Mouse (Mus musculus) midbrain, embryonic 14.5 days (tissue): Measurements from ENCODE around the gene Veph1. TPM values are rescaled to one million over a fixed set of nuclear protein-coding genes. Genes with fewer than 3 reads are reported as not detected.
A peak's percentile ranks its signal among the peaks of the same experiment; 100 is the strongest.

Experiments
- ATAC-seq: fragments of 200-750 bp; cut with Nextera tagmentation; 2 replicates; pipeline ENCODE4 v1.8.0; 2017; ENCODE audit warnings: moderate number of reproducible peaks, moderate library complexity; ENCODE audit not compliant: low FRiP score, low TSS enrichment
- DNase-seq: peaks from one replicate; pipeline ENCODE4 v3.0.0-alpha.2; 2015
- H3K27ac ChIP-seq: fragments of 300-500 bp; sonication (generic); replicated peaks from 2 replicates; pipeline ENCODE4 v1.5.1; 2014; ENCODE audit warnings: mild to moderate bottlenecking, low read depth, low read length, moderate library complexity
- H3K27me3 ChIP-seq: fragments of 300-500 bp; sonication (generic); 2 replicates; pipeline ENCODE4 v1.6.1; 2014; ENCODE audit warnings: low read length, control low read depth, mixed read lengths; ENCODE audit not compliant: control insufficient read depth, insufficient read depth
- H3K36me3 ChIP-seq: fragments of 300-500 bp; sonication (generic); 2 replicates; pipeline ENCODE4 v1.6.1; 2014; ENCODE audit warnings: low read length, control low read depth; ENCODE audit not compliant: control insufficient read depth, insufficient read depth
- H3K4me1 ChIP-seq: fragments of 300-500 bp; sonication (generic); 2 replicates; pipeline ENCODE4 v1.6.1; 2014; ENCODE audit warnings: mild to moderate bottlenecking, antibody characterized with exemption, low read length, control low read depth; ENCODE audit not compliant: control insufficient read depth, insufficient read depth
- H3K4me2 ChIP-seq: fragments of 300-500 bp; sonication (generic); 2 replicates; pipeline ENCODE4 v1.6.1; 2014; ENCODE audit warnings: mild to moderate bottlenecking, low read length, moderate library complexity
- H3K4me3 ChIP-seq: fragments of 300-500 bp; sonication (generic); replicated peaks from 2 replicates; pipeline ENCODE4 v1.5.1; 2014; ENCODE audit warnings: low read depth, low read length
- H3K9ac ChIP-seq: fragments of 300-500 bp; sonication (generic); replicated peaks from 2 replicates; pipeline ENCODE4 v1.6.1; 2014; ENCODE audit warnings: mild to moderate bottlenecking, low read length, moderate library complexity
- H3K9me3 ChIP-seq: fragments of 300-500 bp; sonication (generic); 2 replicates; pipeline ENCODE4 v1.6.1; 2016; ENCODE audit warnings: low read length, control low read depth, mixed read lengths; ENCODE audit not compliant: control insufficient read depth
- WGBS: fragments of 180-500 bp; shearing (Covaris S2); extraction: QIAGEN DNeasy Blood & Tissue Kit; methylation state at CpG from one replicate; pipeline ENCODE4 v1.1.7; 2014; 5-methylcytosine and 5-hydroxymethylcytosine counted together
- polyA plus RNA-seq: library from polyadenylated mRNA; unstranded; fragments of >200 nt; fragmentation: Nextera tagmentation; extraction: Ambion mirVana; gene quantifications from 2 replicates; pipeline ENCODE4 v1.2.1, GENCODE M21; 2014

Veph1 gene
- 6.3 and 10.6 TPM in 2 replicates for polyA plus RNA-seq

GRCm38 (mm10) chr3:66296545-66296944 is at the start of gene Veph1:
Gene Veph1 (minus strand): TSS chr3:66296837.
- peak; percentile 65 for DNase-seq
- H3K9ac ChIP-seq, result no peak within 1 kb of the TSS

GRCm38 (mm10) chr3:66340742-66341141 is 44.1 kb upstream of the Veph1 start:
- ATAC-seq (no peak), DNase-seq (no peak)
- H3K4me2 ChIP-seq, result no peak overlapping the region
- 72% methylated on average over 2 of the region's 2 CpGs for WGBS
- no peak overlapping the region for H3K27ac ChIP-seq
- H3K27me3 ChIP-seq, result no peaks in the 10 kb centered on the region
- H3K4me3 ChIP-seq, result no peak overlapping the region
- no peaks in the 10 kb centered on the region for H3K9me3 ChIP-seq
- H3K36me3 ChIP-seq, result no peaks in the 10 kb centered on the region
- no peaks in the 10 kb centered on the region for H3K4me1 ChIP-seq
- H3K9ac ChIP-seq, result no peak overlapping the region

More at GRCm38 (mm10) chr3:66296545-66296944, at the start of gene Veph1:
- peak within 1 kb of the TSS; percentile 73 for H3K27ac ChIP-seq
- H3K27me3 ChIP-seq, result no peaks in the 10 kb centered on the region
- WGBS, result 7% methylated on average over 11 of the region's 11 CpGs
- H3K36me3 ChIP-seq, result no peaks in the 10 kb centered on the region
- H3K4me3 ChIP-seq, result peak within 1 kb of the TSS; percentile 12; the same call in 1 of the 2 replicates
- H3K4me2 ChIP-seq, result peak within 1 kb of the TSS; percentile 41
- no peaks in the 10 kb centered on the region for H3K9me3 ChIP-seq
- peaks cover 10% of the 10 kb centered on the region; the same call in 1 of the 2 replicates for H3K4me1 ChIP-seq
- peak; percentile 66; the same call in 1 of the 2 replicates for ATAC-seq

- no peak overlapping the region for H3K27ac ChIP-seq
- no peaks in the 10 kb centered on the region for H3K36me3 ChIP-seq
- H3K9me3 ChIP-seq, result no peaks in the 10 kb centered on the region
- 88% methylated on average over 9 of the region's 9 CpGs for WGBS
- H3K9ac ChIP-seq, result no peak overlapping the region
- ATAC-seq (no peak), DNase-seq (no peak)
- no peaks in the 10 kb centered on the region for H3K4me1 ChIP-seq
- no peaks in the 10 kb centered on the region for H3K27me3 ChIP-seq
- H3K4me2 ChIP-seq, result no peak overlapping the region
- no peak overlapping the region for H3K4me3 ChIP-seq
Measured at GRCm38 (mm10) chr3:66332401-66332729, 35.7 kb upstream of the Veph1 start.

- no peak overlapping the region for H3K4me2 ChIP-seq
- no peaks in the 10 kb centered on the region for H3K36me3 ChIP-seq
- no peaks in the 10 kb centered on the region for H3K9me3 ChIP-seq
- H3K4me1 ChIP-seq, result peaks cover 4% of the 10 kb centered on the region; the same call in 1 of the 2 replicates
- H3K4me3 ChIP-seq, result no peak overlapping the region
- WGBS, result 47% methylated on average over 12 of the region's 12 CpGs
- H3K9ac ChIP-seq, result no peak overlapping the region
- DNase-seq (peak; percentile 94), ATAC-seq (peak; percentile 72; the same call in 1 of the 2 replicates)
- H3K27ac ChIP-seq, result no peak overlapping the region
- no peaks in the 10 kb centered on the region for H3K27me3 ChIP-seq
Measured at GRCm38 (mm10) chr3:66331592-66332400, 35.2 kb upstream of the Veph1 start.

GRCm38 (mm10) chr3:66330896-66331579 is 34.4 kb upstream of the Veph1 start:
- H3K27me3 ChIP-seq, result no peaks in the 10 kb centered on the region
- no peak overlapping the region for H3K4me2 ChIP-seq
- no peaks in the 10 kb centered on the region for H3K9me3 ChIP-seq
- ATAC-seq (no peak), DNase-seq (no peak)
- H3K27ac ChIP-seq, result no peak overlapping the region
- peaks cover 10% of the 10 kb centered on the region for H3K4me1 ChIP-seq
- no peaks in the 10 kb centered on the region for H3K36me3 ChIP-seq
- H3K4me3 ChIP-seq, result no peak overlapping the region
- WGBS, result 69% methylated on average over 15 of the region's 15 CpGs
- no peak overlapping the region for H3K9ac ChIP-seq

GRCm38 (mm10) chr3:66325962-66326834 is 29.6 kb upstream of the Veph1 start:
- no peaks in the 10 kb centered on the region for H3K36me3 ChIP-seq
- no peak overlapping the region for H3K4me3 ChIP-seq
- H3K4me1 ChIP-seq, result peaks cover 17% of the 10 kb centered on the region
- no peaks in the 10 kb centered on the region for H3K27me3 ChIP-seq
- H3K27ac ChIP-seq, result peak overlapping the region; percentile 68
- H3K9ac ChIP-seq, result no peak overlapping the region; the same call in 1 of the 2 replicates
- DNase-seq, result peak; percentile 72
- peak overlapping the region; percentile 11; the same call in 1 of the 2 replicates for H3K4me2 ChIP-seq
- ATAC-seq, result peak; percentile 78
- H3K9me3 ChIP-seq, result no peaks in the 10 kb centered on the region
- 18% methylated on average over 16 of the region's 16 CpGs for WGBS

- Histone ChIP-seq H3K27ac (peak overlapping the region; percentile 68), H3K27me3 (no peaks in the 10 kb centered on the region), H3K4me3 (no peak overlapping the region), H3K4me2 (0 out of 2 replicates have a peak overlapping the region, but pooled peaks have one; percentile 11), H3K4me1 (peaks cover 17% of the 10 kb centered on the region), H3K9ac (no peak overlapping the region), H3K36me3 (no peaks in the 10 kb centered on the region), H3K9me3 (no peaks in the 10 kb centered on the region)
- DNase-seq (peak; percentile 81), ATAC-seq (peak; percentile 93)
- 5% methylated on average over 5 of the region's 5 CpGs for WGBS
Measured at GRCm38 (mm10) chr3:66325486-66325951, 28.9 kb upstream of the Veph1 start.
